Mouse (Mus musculus): ENCODE measurements at regions not wholly inside any gene's neighbourhood (a gene's known extent, or its start where the extent isn't known, plus 50 kb on each side); places are given as distances from the start of the nearest gene placed in this dataset.

- peak in 1 of 2 experiments; percentile 18 for DNase-seq (ENCODE audit: low spot score in 2 of 2)
These were observed 230.0 kb downstream of the Poteg start for GRCm38 (mm10) chr8:27677143-27678106.

- DNase-seq (ENCODE audit: low spot score in 2 of 2) = peak in 1 of 2 experiments; percentile 25
These were observed 231.7 kb downstream of the Poteg start for GRCm38 (mm10) chr8:27679164-27679563.

GRCm38 (mm10) chr8:27721988-27722387 is 274.5 kb downstream of the Poteg start:
- DNase-seq (ENCODE audit: low spot score in 2 of 2) = no peak

GRCm38 (mm10) chr8:27770296-27770695 is 322.8 kb downstream of the Poteg start:
- no peak for DNase-seq (ENCODE audit: low spot score in 2 of 2)

- DNase-seq (ENCODE audit: low spot score in 2 of 2) = no peak
These were observed 323.3 kb downstream of the Poteg start for GRCm38 (mm10) chr8:27770803-27771202.

- no peak for DNase-seq (ENCODE audit: low spot score in 2 of 2)
These were observed 323.8 kb downstream of the Poteg start for GRCm38 (mm10) chr8:27771250-27771649.

GRCm38 (mm10) chr8:27778982-27779381 is 331.5 kb downstream of the Poteg start:
- DNase-seq (ENCODE audit: low spot score in 2 of 2) = no peak

Measured in right cerebral cortex, postnatal 36 days (tissue).